Mouse (Mus musculus) ES-Bruce4 (cell line): ENCODE measurements around the gene Itgb6. TPM values are rescaled to one million over a fixed set of nuclear protein-coding genes. Genes with fewer than 3 reads are reported as not detected.

Source experiments
- H3K27ac ChIP-seq: 2 replicates; pipeline ENCODE4 v1.5.1; 2012; ENCODE audit warnings: low read length, inconsistent platforms; ENCODE audit not compliant: insufficient read depth
- H3K27me3 ChIP-seq: 2 replicates; pipeline ENCODE4 v1.6.1; 2012; ENCODE audit warnings: mild to moderate bottlenecking, low read length, inconsistent platforms; ENCODE audit not compliant: control insufficient read depth, poor library complexity, insufficient read depth, severe bottlenecking
- H3K36me3 ChIP-seq: 2 replicates; pipeline ENCODE4 v1.6.1; 2012; ENCODE audit warnings: inconsistent platforms, mild to moderate bottlenecking, low read length, moderate library complexity; ENCODE audit not compliant: control insufficient read depth, poor library complexity, insufficient read depth, severe bottlenecking
- H3K4me1 ChIP-seq: one replicate; pipeline ENCODE4 v1.8.1; 2011; ENCODE audit warnings: low read length; ENCODE audit not compliant: control insufficient read depth, insufficient read depth
- H3K4me3 ChIP-seq: 2 replicates; pipeline ENCODE4 v1.5.1; 2011; ENCODE audit warnings: low read depth, mild to moderate bottlenecking, low read length
- H3K9ac ChIP-seq: 2 replicates; pipeline ENCODE4 v1.6.1; 2012; ENCODE audit warnings: low read depth, mild to moderate bottlenecking, inconsistent platforms; ENCODE audit not compliant: poor library complexity, severe bottlenecking
- H3K9me3 ChIP-seq: replicated peaks from 2 replicates; pipeline ENCODE4 v1.6.1; 2012; ENCODE audit warnings: mild to moderate bottlenecking, low read length, inconsistent platforms; ENCODE audit not compliant: control insufficient read depth, poor library complexity, insufficient read depth, severe bottlenecking
- CTCF ChIP-seq: IDR thresholded peaks from one replicate; pipeline ENCODE4 v1.8.1; 2011; ENCODE audit warnings: low read depth, low read length
- EP300 ChIP-seq: IDR thresholded peaks from 2 replicates; pipeline ENCODE4 v1.6.1; 2011; ENCODE audit warnings: low read depth, low read length; ENCODE audit not compliant: insufficient read depth
- POLR2A ChIP-seq: IDR thresholded peaks from one replicate; pipeline ENCODE4 v1.8.1; 2011; ENCODE audit warnings: low read length; ENCODE audit not compliant: insufficient read depth
- polyA plus RNA-seq: library from polyadenylated mRNA; stranded (reverse); fragments of >200 nt; gene quantifications from 2 replicates; pipeline ENCODE4 v1.2.4, GENCODE M21; 2011; ENCODE audit warnings: low read depth; ENCODE audit not compliant: missing spikeins, insufficient read depth, insufficient read length

Gene Itgb6
- polyA plus RNA-seq = 0.28 TPM in 1 of 2 replicates, not detected in the other

DNA sequence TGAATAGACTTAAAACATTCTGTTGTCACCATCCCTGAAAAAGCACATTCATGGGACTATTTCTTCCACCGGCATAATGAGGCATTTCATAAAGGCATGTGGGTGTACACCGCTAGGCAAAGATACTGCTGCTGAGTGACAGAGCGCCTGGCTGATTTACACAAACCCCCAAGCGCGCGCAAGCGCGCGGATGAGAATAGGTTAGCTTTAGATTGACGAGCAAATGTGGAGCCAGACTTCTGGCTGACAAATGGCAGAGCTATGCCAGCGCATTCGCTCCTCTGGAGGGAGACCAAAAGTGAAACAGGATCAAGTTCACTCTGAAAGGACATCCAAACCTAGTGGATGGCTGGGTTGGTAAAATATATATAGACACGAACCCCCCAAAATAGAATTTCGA lies at the start of gene Itgb6:
Itgb6 (minus strand) TSS at position 130 of the 400 bp plus-strand sequence.
- H3K9me3 ChIP-seq = no peaks in the 10 kb centered on the region
- no peak within 1 kb of the TSS for H3K9ac ChIP-seq
- H3K36me3 ChIP-seq = no peaks in the 10 kb centered on the region
- no peak for TF ChIP-seq POLR2A
- TF ChIP-seq EP300 = no peak
- no peak for TF ChIP-seq CTCF
- no peaks in the 10 kb centered on the region; the same call in 1 of the 2 replicates for H3K27me3 ChIP-seq
- H3K4me1 ChIP-seq = no peaks in the 10 kb centered on the region
- H3K27ac ChIP-seq = no peak within 1 kb of the TSS
- H3K4me3 ChIP-seq = no peak within 1 kb of the TSS

DNA sequence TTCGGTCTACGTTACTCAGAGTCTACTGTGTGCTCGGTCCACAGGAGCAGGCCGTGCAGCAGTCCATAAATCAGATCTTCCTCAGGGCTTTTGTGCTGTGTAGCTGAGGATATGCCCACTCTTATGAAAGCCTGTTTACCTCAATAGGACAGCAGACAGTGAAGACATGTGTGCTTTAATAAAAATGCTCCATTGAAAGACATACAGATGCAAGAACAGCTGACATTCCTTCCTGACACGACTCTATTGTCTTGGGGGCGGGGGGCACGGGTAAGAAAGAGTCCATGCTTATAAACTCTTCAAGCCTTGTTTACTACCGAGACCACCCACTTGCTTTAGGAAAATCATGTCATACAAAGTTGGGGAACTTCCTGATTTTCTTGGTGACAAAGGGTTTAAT lies 44.0 kb upstream of the Itgb6 start:
- Histone ChIP-seq H3K4me3 (no peak overlapping the region), H3K36me3 (no peaks in the 10 kb centered on the region), H3K9me3 (no peaks in the 10 kb centered on the region), H3K4me1 (no peaks in the 10 kb centered on the region), H3K27me3 (no peaks in the 10 kb centered on the region), H3K27ac (no peak overlapping the region), H3K9ac (no peak overlapping the region)
- TF ChIP-seq CTCF (no peak), EP300 (no peak), POLR2A (no peak)

DNA sequence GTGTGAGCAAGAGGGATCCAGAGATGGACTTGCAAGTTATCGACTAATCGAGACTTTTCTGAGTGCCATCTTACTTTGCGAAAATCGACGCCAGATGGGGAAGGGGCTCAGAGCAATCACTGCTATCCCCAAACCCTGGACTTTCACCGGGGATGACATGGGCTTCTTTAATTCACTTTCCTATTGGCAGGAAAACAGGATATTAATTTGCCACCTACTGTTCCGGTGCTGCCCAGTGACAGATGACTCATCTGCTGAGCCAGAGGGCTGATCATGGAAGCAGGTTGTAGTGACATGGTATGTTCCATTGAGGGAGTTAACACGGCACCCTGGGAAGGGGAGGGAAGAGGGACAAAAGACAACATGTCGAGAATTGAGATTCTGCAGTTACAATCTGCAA lies 33.8 kb upstream of the Itgb6 start:
- no peaks in the 10 kb centered on the region for H3K27me3 ChIP-seq
- no peak overlapping the region for H3K9ac ChIP-seq
- H3K36me3 ChIP-seq = peaks cover 4% of the 10 kb centered on the region; the same call in 1 of the 2 replicates
- H3K27ac ChIP-seq = no peak overlapping the region
- H3K9me3 ChIP-seq = no peaks in the 10 kb centered on the region
- no peak overlapping the region for H3K4me3 ChIP-seq
- H3K4me1 ChIP-seq = no peaks in the 10 kb centered on the region
- TF ChIP-seq POLR2A = no peak
- no peak for TF ChIP-seq CTCF
- no peak for TF ChIP-seq EP300

DNA sequence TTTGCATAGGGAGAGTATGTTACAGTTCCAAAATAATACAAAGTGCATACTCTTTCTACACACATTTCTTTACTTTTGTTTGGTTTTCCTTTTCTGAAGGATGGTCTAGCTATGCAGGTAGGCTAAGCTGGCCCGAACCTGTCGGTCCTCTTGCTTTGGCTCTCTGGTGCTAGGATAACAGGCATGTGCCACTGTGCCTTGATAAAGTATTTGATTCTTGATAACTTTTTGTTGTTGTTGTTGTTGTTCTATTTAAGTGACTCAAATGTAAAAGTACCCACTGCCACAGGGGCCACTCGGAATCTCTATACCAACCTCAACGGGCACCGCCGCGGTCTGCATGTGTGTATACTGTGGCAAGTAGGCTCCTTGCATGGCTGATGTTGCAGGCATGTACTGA lies 32.7 kb upstream of the Itgb6 start:
- Histone ChIP-seq H3K36me3 (peaks cover 4% of the 10 kb centered on the region; the same call in 1 of the 2 replicates), H3K9me3 (no peaks in the 10 kb centered on the region), H3K4me1 (no peaks in the 10 kb centered on the region), H3K9ac (no peak overlapping the region), H3K27me3 (no peaks in the 10 kb centered on the region), H3K4me3 (no peak overlapping the region), H3K27ac (no peak overlapping the region)
- TF ChIP-seq EP300 (no peak), POLR2A (no peak), CTCF (no peak)

DNA sequence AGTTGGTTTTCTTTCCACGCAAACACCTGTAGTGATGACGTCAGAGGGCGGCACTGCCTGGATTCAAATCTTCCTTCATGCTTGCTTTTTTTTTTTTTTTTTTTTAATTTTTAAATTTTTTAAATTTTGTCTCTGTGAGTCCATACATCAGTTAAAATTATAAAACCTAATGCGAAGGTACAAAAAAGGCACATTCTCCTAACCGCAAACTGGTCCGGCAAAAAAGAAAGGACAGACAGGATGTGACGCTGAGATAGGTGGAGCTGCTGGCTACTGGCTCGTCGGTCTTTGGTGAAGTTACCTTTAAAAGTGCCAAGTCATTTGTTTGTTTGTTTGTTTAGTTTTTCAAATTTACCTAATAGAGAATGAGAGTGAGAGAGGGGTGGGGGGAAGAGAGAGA lies 28.8 kb upstream of the Itgb6 start:
- Histone ChIP-seq H3K4me1 (no peaks in the 10 kb centered on the region), H3K36me3 (peaks cover 4% of the 10 kb centered on the region; the same call in 1 of the 2 replicates)
- no peak for TF ChIP-seq POLR2A
- TF ChIP-seq CTCF = no peak
- TF ChIP-seq EP300 = no peak

DNA sequence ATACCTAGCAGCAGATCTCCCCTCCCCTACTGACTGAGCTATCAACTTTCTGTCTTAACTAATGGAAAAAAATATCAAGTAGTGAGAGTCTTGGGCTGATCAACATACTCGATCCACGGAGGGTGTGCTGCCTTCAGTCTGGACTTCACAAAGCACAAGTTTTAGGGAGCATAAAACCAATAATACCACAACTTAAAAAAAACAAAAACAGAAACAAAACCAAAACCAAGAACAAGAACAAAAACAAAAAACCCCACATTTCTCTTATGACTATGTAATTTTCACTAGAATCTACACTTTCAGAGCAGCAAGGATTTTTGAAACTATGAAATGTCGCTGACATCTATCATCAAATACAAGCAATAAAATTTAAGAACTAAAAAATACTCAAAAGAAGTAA lies 28.1 kb upstream of the Itgb6 start:
- no peak overlapping the region for H3K27ac ChIP-seq
- no peaks in the 10 kb centered on the region for H3K27me3 ChIP-seq
- TF ChIP-seq EP300 (no peak), POLR2A (no peak), CTCF (no peak)

More for the DNA sequence above, 28.8 kb upstream of the Itgb6 start:
- H3K9ac ChIP-seq = no peak overlapping the region
- no peaks in the 10 kb centered on the region for H3K9me3 ChIP-seq
- H3K27ac ChIP-seq = no peak overlapping the region
- H3K27me3 ChIP-seq = no peaks in the 10 kb centered on the region
- no peak overlapping the region for H3K4me3 ChIP-seq

More for the DNA sequence above, 28.1 kb upstream of the Itgb6 start:
- Histone ChIP-seq H3K9ac (no peak overlapping the region), H3K36me3 (no peaks in the 10 kb centered on the region), H3K4me1 (no peaks in the 10 kb centered on the region), H3K9me3 (no peaks in the 10 kb centered on the region), H3K4me3 (no peak overlapping the region)
